Mouse (Mus musculus): ENCODE results near the gene Skint10.

Skint10 gene

GRCm38 (mm10) chr4:112774766-112775165 lies at the start of gene Skint10:
Gene Skint10, minus strand, starts transcription at chr4:112774866.
- no peak for DNase-seq (ENCODE audit: low read depth)

GRCm38 (mm10) chr4:112790646-112791045 lies 16.0 kb upstream of the Skint10 start:
- DNase-seq (ENCODE audit: low read depth): no peak

Data from naive thymus-derived CD4-positive, alpha-beta T cell, adult 2 months (primary cell).